Mouse (Mus musculus) neutrophil, adult 83 days (primary cell): Measurements from ENCODE around the gene Dnajc22. TPM values are rescaled to one million over a fixed set of nuclear protein-coding genes. Genes with fewer than 3 reads are reported as not detected.

Experiments used
- total RNA-seq, 2 experiments: library from RNA; stranded (reverse); gene quantifications; one replicate each; pipeline ENCODE4 v1.2.4; 2023

The Dnajc22 gene
- total RNA-seq: 1 to 10 TPM; 2.4 to 4.1 TPM

GRCm38 (mm10) chr15:99092870-99093269, at the start of gene Dnajc22:
Dnajc22 (plus strand) TSS chr15:99093170.

DNA sequence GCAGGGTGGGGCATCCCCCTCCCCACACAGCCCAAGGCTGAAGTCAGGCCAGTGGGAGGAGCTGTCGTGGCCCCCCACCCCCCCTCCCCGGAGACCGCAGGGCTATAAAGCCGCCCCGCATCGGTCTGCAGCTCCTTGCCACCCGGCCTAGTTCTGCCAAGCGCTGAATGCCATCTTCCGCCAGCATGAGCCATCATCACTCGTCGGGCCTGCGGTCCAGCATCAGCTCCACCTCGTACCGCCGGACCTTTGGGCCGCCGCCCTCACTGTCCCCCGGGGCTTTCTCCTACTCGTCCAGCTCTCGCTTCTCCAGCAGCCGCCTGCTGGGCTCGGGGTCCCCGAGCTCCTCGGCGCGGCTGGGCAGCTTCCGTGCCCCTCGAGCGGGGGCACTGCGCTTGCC, 37.9 kb upstream of the Dnajc22 start, which contains the start of gene Prph:
Gene Prph (plus strand): TSS at position 135 of the 400 bp plus-strand sequence.

GRCm38 (mm10) chr15:99074019-99074599, 18.9 kb upstream of the Dnajc22 start, which contains the start of gene Troap:
Troap (plus strand) TSS chr15:99074575.

GRCm38 (mm10) chr15:99087253-99088075, 5.5 kb upstream of the Dnajc22 start, which contains the start of gene C1ql4:
C1ql4 (minus strand) TSS chr15:99087817.

DNA sequence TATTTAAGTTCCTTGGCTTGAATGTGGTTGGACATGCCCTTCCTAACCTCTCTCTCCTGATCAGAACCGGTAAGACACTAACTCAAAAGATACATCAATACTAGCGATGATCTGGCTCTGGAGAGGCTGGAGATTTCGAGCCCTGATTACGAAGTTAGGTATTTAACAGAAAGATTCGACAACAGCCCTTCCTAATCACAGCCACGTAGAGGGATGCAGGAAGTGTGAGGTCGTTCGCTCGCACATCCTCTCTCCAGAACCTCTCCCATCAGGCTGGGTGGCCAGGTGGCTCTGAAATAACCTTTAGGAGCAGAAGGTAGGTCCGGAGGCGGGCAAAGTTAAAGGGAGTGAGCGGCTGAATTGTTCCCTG, 32.7 kb downstream of the Dnajc22 start, which contains the start of gene Spats2:
Gene Spats2 (plus strand): TSS at position 206 of the 370 bp plus-strand sequence.

Other genes with a start within 250 kb of the Dnajc22 start
- gene Kmt2d, start 222.0 kb upstream of the Dnajc22 start, total RNA-seq: 100 to 1,000 TPM; 106 to 131 TPM
- gene Rhebl1, start 198.6 kb upstream of the Dnajc22 start, total RNA-seq: 1 to 10 TPM; 2.8 to 3.6 TPM
- gene Dhh, start 194.6 kb upstream of the Dnajc22 start, total RNA-seq: not detected
- gene Lmbr1l, start 174.9 kb upstream of the Dnajc22 start, total RNA-seq: 10 to 100 TPM; 48.1 to 67.5 TPM
- gene Tuba1b, start 158.6 kb upstream of the Dnajc22 start, total RNA-seq: 100 to 1,000 TPM; 348 to 367 TPM
- not detected for gene Gm49450, start 139.6 kb upstream of the Dnajc22 start, total RNA-seq
- 100 to 1,000 TPM; 100 to 104 TPM for gene Tuba1a, start 139.5 kb upstream of the Dnajc22 start, total RNA-seq
- 100 to 1,000 TPM; 255 TPM for gene Tuba1c, start 63.3 kb upstream of the Dnajc22 start, total RNA-seq
- gene Prph, start 38.0 kb upstream of the Dnajc22 start, total RNA-seq: under 1 TPM in 1 of 2 experiments, not detected in 1; 0.22 TPM
- 10 to 100 TPM; 35.8 to 38.7 TPM for gene Troap, start 18.6 kb upstream of the Dnajc22 start, total RNA-seq
- gene C1ql4, start 5.4 kb upstream of the Dnajc22 start, total RNA-seq: not detected
- under 1 TPM; 0.24 to 0.53 TPM for gene Spats2, start 32.7 kb downstream of the Dnajc22 start, total RNA-seq
- not detected for gene Kcnh3, start 131.7 kb downstream of the Dnajc22 start, total RNA-seq
- gene Mcrs1, start 158.8 kb downstream of the Dnajc22 start, total RNA-seq: 10 to 100 TPM; 35.0 to 41.1 TPM
- gene Prpf40b, start 201.9 kb downstream of the Dnajc22 start, total RNA-seq: 1 to 10 TPM; 1.0 to 2.6 TPM
- not detected for gene Fam186b, start 202.7 kb downstream of the Dnajc22 start, total RNA-seq